Mouse (Mus musculus): ENCODE results near the gene Gm9639.
"Not testable (repeated sequence)": the region's sequence is repeated elsewhere in the genome, so short reads cannot be mapped to it uniquely, and the experiment has no call there.

Gene Gm9639

GRCm38 (mm10) chr10:77759582-77759981, 35.3 kb downstream of the Gm9639 start, which contains the start of gene Gm3233:
Gene Gm3233, minus strand, starts transcription at chr10:77759682.
- DNase-seq (ENCODE audit: extremely low read depth, insufficient read length, low spot score), result not testable (repeated sequence)

DNA sequence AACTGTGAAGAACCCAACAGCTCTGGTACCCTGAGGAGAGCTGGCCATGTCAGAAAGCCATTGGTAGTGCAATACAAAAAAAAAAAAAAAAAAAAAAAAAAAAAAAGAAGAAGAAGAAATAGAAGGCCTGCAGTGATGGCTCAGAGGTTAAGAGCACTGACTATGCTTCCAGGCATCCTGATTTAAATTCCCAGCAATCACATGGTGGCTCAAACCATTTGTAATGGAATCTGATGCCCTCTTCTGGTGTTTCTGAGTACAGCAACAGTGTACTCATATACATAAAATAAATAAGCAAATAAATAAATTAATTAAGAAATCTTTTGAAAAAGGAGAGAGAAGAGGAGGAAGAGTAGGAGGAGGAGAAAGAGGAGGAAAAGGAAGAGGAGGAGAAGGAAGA, 41.4 kb downstream of the Gm9639 start:
- no peak for DNase-seq (ENCODE audit: extremely low read depth, insufficient read length, low spot score)

- DNase-seq (ENCODE audit: extremely low read depth, insufficient read length, low spot score), result not testable (repeated sequence)
Measured at GRCm38 (mm10) chr10:77752312-77752711, 42.6 kb downstream of the Gm9639 start.

- not testable (repeated sequence) for DNase-seq (ENCODE audit: extremely low read depth, insufficient read length, low spot score)
Measured at GRCm38 (mm10) chr10:77751254-77751653, 43.6 kb downstream of the Gm9639 start, which contains the start of gene Gm9736. Gene Gm9736, minus strand, starts transcription at chr10:77751354.

DNA sequence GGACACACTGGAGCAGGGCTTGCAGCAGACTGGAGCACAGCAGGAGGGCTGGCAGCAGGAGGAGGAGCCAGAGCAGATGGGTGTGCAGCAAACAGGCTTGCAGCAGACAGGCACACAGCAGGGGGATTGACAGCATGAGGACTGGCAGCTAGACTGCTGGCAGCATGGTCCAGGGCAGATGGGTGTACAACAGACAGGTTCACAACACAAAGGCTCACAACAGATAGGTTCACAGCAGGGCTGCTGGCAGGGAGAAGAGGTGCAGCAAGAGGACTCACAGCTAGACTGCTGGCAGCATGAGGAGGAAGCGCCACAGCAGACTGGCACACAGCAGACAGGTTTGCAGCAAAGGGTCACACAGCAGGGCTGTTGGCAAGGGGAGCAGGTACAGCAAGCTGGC, 44.2 kb downstream of the Gm9639 start:
- not testable (repeated sequence) for DNase-seq (ENCODE audit: extremely low read depth, insufficient read length, low spot score)
